Mouse (Mus musculus) Patski (cell line): ENCODE data around the gene Mon2. TPM values are rescaled to one million over a fixed set of nuclear protein-coding genes. Genes with fewer than 3 reads are reported as not detected.

Experiments used
- ATAC-seq: fragments of 100-300 bp; one replicate; pipeline ENCODE4 v1.8.0; 2021
- CTCF ChIA-PET: fragments of 350-600 bp; sonication (Branson Sonifier 250); formaldehyde crosslinking; loops from one replicate; lab custom pipeline; 2022; ENCODE audit warnings: inconsistent platforms; lab: Charles Lee
- POLR2A ChIA-PET: fragments of 350-600 bp; sonication (Branson Sonifier 250); formaldehyde crosslinking; loops from one replicate; lab custom pipeline; 2022; ENCODE audit warnings: antibody characterized with exemption, inconsistent platforms; lab: Charles Lee
- DNase-seq: peaks from one replicate; pipeline ENCODE4 v3.0.0-alpha.2; 2011; ENCODE audit warnings: low read depth, low spot score
- H3K27me3 ChIP-seq: fragments of 371-371 bp; one replicate; pipeline ENCODE4 v1.5.1; 2021
- CTCF ChIP-seq: fragments of 100-300 bp; IDR thresholded peaks from one replicate; pipeline ENCODE4 v1.5.1; 2021
- in situ Hi-C: fragments of 300-500 bp; cut with MboI; formaldehyde crosslinking; loops from 3 replicates; pipeline ENCODE4 v1.11.1; 2018; ENCODE audit warnings: low pct_unique_long_range_greater_than_20kb, mixed read lengths
- polyA plus RNA-seq: library from polyadenylated mRNA; unstranded; gene quantifications from one replicate; pipeline ENCODE4 v1.2.3, GENCODE M21; 2021

Mon2 gene
- polyA plus RNA-seq = 66.9 TPM

DNA sequence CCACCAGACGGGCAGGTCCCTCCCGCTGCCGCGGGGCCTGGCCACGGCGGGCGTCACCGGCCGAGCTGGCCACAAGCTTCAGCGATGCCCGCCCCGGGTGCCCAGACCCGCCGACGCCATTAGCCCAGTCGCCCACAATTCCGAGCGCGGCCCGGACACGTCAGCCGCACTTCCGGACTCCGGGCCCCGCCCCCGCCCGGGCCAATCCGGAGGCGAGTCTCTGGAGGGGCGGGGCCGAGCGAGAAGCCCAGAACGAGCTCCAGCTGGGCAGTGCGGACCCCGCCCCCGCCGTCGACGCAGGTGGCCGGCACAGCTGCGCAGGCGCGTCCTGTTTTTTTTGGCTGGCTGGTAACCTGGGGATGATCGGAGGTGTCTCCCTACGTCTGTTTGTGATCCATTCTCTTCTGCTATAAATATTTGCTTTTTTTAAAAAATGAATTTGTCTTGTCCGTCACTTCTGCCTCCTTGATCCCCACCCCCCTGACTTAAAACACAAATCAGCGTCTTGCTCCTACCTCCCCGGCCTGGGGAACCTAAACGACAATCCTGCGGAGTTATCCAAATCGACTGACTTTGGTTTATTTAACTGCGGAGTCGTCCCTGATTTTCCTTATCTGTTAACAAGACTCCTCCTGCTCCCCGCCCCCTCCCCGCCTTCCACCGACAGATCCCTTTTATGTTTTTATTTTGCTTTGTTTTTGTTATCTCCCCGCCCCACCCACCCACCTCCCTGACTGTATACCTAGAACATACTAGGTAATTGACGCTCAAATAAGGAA lies at the start of gene Mon2:
Gene Mon2, minus strand, starts transcription at position 261 of the 779 bp plus-strand sequence.
- ChIA-PET POLR2A (interaction anchor here (0.7 to 1.1 kb wide), 2 partner anchors 28 to 289 kb away, joined by 4 read pairs; no protein-coding TSS in a partner anchor), CTCF (interaction anchor here (0.8 to 1.3 kb wide), 3 partner anchors 9 to 21 kb away, joined by 3 read pairs; no protein-coding TSS in a partner anchor)
- in situ Hi-C loops = no loop called here
- TF ChIP-seq CTCF = no peak
- H3K27me3 ChIP-seq = no peaks in the 10 kb centered on the region
- ATAC-seq = peak; percentile 99
- no peak for DNase-seq

- TF ChIP-seq CTCF = peak; percentile 52
- DNase-seq = no peak
- POLR2A ChIA-PET = no interaction called here
Measured at GRCm38 (mm10) chr10:123120666-123121392, 44.5 kb upstream of the Mon2 start.

GRCm38 (mm10) chr10:123116861-123117260 lies 40.6 kb upstream of the Mon2 start:
- CTCF ChIA-PET = interaction anchor here (1.2 kb wide), 1 partner anchor 13 kb away, joined by 3 read pairs; no protein-coding TSS in a partner anchor
- in situ Hi-C loops = no loop called here
- TF ChIP-seq CTCF = no peak
- POLR2A ChIA-PET = no interaction called here
- no peaks in the 10 kb centered on the region for H3K27me3 ChIP-seq
- DNase-seq = no peak
- no peak for ATAC-seq

More at GRCm38 (mm10) chr10:123120666-123121392, 44.5 kb upstream of the Mon2 start:
- ATAC-seq = no peak
- in situ Hi-C loops = no loop called here
- H3K27me3 ChIP-seq = no peaks in the 10 kb centered on the region
- CTCF ChIA-PET = interaction anchor here (1.3 kb wide), 1 partner anchor 8 kb away, joined by 4 read pairs; no protein-coding TSS in a partner anchor

DNA sequence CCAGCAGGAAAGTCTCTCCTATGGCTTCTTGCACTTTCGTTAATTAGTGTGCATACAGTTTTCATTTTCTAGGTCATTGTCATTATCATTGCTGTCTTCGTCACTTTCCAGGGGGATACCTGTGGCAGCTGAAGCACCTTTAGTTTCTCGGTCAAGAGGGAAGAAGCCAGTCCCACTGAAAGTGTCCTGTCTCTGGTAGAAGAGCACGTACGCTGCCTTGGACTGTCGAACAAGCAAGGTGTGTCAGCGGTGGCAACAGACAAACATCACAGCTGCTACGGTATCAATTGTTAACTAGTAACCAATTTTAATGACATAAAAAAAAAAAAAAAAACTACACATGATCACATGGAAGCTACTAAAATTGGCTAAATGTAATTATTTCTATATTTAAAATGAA lies 37.2 kb upstream of the Mon2 start:
- POLR2A ChIA-PET = no interaction called here
- CTCF ChIA-PET = interaction anchor here (1.1 to 1.6 kb wide), 3 partner anchors 11 to 18 kb away, joined by 3 to 4 read pairs (median 3); no protein-coding TSS in a partner anchor

GRCm38 (mm10) chr10:123112787-123113168 lies 36.5 kb upstream of the Mon2 start:
- CTCF ChIA-PET = interaction anchor here (1.0 to 1.1 kb wide), 2 partner anchors 8 to 12 kb away, joined by 3 to 4 read pairs; no protein-coding TSS in a partner anchor
- POLR2A ChIA-PET = no interaction called here
- TF ChIP-seq CTCF = no peak
- DNase-seq (no peak), ATAC-seq (no peak)
- in situ Hi-C loops = no loop called here
- H3K27me3 ChIP-seq = no peaks in the 10 kb centered on the region

More for the DNA sequence above, 37.2 kb upstream of the Mon2 start:
- in situ Hi-C loops = no loop called here
- DNase-seq = no peak
- TF ChIP-seq CTCF = no peak
- ATAC-seq = no peak
- no peaks in the 10 kb centered on the region for H3K27me3 ChIP-seq

GRCm38 (mm10) chr10:123112056-123112786 lies 35.9 kb upstream of the Mon2 start:
- in situ Hi-C loops = no loop called here
- H3K27me3 ChIP-seq = no peaks in the 10 kb centered on the region
- DNase-seq (no peak), ATAC-seq (no peak)
- TF ChIP-seq CTCF = no peak
- CTCF ChIA-PET = interaction anchor here (1.0 to 1.1 kb wide), 2 partner anchors 9 to 12 kb away, joined by 3 to 4 read pairs; no protein-coding TSS in a partner anchor
- POLR2A ChIA-PET = no interaction called here

DNA sequence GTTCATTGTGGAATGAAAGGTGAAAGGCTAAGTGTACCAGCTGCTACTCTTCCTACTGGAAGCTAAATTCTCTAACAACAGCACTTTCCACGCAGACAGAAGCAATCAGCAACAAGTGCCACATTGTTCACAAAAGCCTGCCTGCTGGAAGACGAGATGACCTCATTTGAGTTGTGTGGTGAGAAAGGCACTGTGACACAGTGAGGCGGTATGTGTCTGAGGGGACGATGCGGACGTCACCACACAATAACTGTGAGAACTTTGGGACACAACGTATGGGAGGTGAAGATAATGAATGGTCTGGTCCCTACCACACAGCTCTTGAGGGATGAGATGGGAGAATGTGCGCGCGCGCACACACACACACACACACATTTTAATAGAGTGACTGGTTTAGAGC lies 34.2 kb upstream of the Mon2 start:
- in situ Hi-C loops = no loop called here
- CTCF ChIA-PET = no interaction called here
- ATAC-seq (no peak), DNase-seq (no peak)
- no peak for TF ChIP-seq CTCF
- H3K27me3 ChIP-seq = no peaks in the 10 kb centered on the region
- POLR2A ChIA-PET = no interaction called here

DNA sequence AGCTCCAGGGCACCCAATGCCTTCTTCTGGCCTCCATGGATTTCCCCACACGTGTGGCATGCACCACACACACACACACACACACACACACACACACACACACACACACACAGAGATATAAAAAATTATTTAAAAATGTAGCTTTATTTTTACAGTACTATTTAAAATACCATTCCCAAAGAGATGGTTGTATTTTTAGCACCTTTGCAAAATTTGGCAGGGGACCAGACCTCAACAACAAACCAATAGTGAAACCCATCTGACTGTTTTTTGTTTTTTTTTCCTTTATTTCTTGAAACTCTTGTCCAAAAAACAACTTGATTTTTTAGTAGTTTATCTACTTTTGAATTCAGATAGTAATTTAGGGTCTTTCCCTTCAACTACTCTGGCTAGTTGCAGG lies 32.2 kb upstream of the Mon2 start:
- CTCF ChIA-PET = no interaction called here
- no peaks in the 10 kb centered on the region for H3K27me3 ChIP-seq
- DNase-seq = no peak
- in situ Hi-C loops = no loop called here
- POLR2A ChIA-PET = no interaction called here
- no peak for ATAC-seq
- no peak for TF ChIP-seq CTCF

DNA sequence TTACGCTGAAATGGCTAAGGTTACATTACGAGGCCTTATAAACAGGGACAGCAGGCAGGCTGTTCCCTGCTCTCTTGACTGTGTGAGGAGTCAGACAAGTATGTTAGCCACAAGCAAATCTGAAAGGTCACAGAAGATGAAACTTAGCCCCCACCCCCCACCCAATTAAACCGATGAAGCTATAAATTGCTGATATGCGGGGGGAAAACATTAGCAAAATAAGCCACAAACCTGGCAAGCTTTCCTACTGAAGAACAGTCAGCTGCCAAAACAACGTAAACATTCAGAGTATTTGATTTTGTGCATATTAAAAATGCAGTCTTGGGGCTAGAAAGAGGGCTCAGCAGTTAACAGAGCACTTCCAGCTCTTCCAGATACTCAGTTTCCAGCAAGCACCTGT lies 31.8 kb upstream of the Mon2 start:
- in situ Hi-C loops = no loop called here

DNA sequence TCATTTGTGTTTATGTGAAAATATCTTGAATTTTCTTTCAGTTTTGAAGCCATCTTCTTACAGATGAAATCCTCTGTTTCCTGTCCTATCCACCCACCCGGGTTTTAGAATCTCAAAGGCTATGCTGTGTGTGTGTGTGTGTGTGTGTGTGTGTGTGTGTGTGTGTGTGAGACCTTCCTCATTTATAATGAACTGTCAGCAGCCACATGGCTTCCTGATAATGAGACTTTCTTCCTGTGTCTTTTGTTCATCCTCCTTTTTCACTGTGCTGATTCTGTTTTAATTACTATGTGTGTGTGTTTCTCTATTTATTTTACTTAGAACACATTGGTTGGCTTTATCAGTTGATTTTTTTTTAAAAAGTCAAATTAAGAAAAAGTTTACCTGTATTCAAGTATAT lies 25.0 kb upstream of the Mon2 start:
- in situ Hi-C loops = no loop called here
- no peak for TF ChIP-seq CTCF
- no peaks in the 10 kb centered on the region for H3K27me3 ChIP-seq
- CTCF ChIA-PET = interaction anchor here (1.2 kb wide), 1 partner anchor 15 kb away, joined by 3 read pairs; no protein-coding TSS in a partner anchor
- POLR2A ChIA-PET = no interaction called here
- DNase-seq = no peak
- ATAC-seq = no peak

More for the DNA sequence above, 31.8 kb upstream of the Mon2 start:
- ChIA-PET CTCF (no interaction called here), POLR2A (no interaction called here)
- no peaks in the 10 kb centered on the region for H3K27me3 ChIP-seq
- TF ChIP-seq CTCF = no peak
- ATAC-seq = no peak
- DNase-seq = no peak
